Mouse (Mus musculus) midbrain, embryonic 10.5 days (tissue): ENCODE results near the gene Noxred1. TPM values are rescaled to one million over a fixed set of nuclear protein-coding genes. Genes with fewer than 3 reads are reported as not detected.
"Not testable (repeated sequence)": the region's sequence is repeated elsewhere in the genome, so short reads cannot be mapped to it uniquely, and the experiment has no call there.

ENCODE experiments used
- DNase-seq: peaks from one replicate; pipeline ENCODE4 v3.0.0-alpha.2; 2017; ENCODE audit warnings: low spot score
- H3K27ac ChIP-seq: fragments of 300-500 bp; sonication (generic); replicated peaks from 2 replicates; pipeline ENCODE4 v1.5.1; 2016; ENCODE audit warnings: mild to moderate bottlenecking
- H3K27me3 ChIP-seq: fragments of 300-500 bp; sonication (generic); 2 replicates; pipeline ENCODE4 v1.6.1; 2016; ENCODE audit warnings: low read depth, mild to moderate bottlenecking; ENCODE audit not compliant: poor library complexity, severe bottlenecking
- H3K36me3 ChIP-seq: fragments of 300-500 bp; sonication (generic); 2 replicates; pipeline ENCODE4 v1.6.1; 2016; ENCODE audit warnings: mild to moderate bottlenecking, moderate library complexity
- H3K4me1 ChIP-seq: fragments of 300-500 bp; sonication (generic); 2 replicates; pipeline ENCODE4 v1.6.1; 2016
- H3K4me3 ChIP-seq: fragments of 300-500 bp; sonication (generic); 2 replicates; pipeline ENCODE4 v1.5.1; 2016; ENCODE audit warnings: mild to moderate bottlenecking, moderate library complexity
- H3K9me3 ChIP-seq: fragments of 300-500 bp; sonication (generic); replicated peaks from 2 replicates; pipeline ENCODE4 v1.6.1; 2016; ENCODE audit warnings: mild to moderate bottlenecking
- WGBS: fragments of 180-500 bp; shearing (Covaris S2); methylation state at CpG from one replicate; pipeline ENCODE4 v1.1.7; 2016; 5-methylcytosine and 5-hydroxymethylcytosine counted together
- polyA plus RNA-seq: library from polyadenylated mRNA; unstranded; fragments of >200 nt; fragmentation: Nextera tagmentation; extraction: Ambion mirVana; gene quantifications from 2 replicates; pipeline ENCODE4 v1.2.1, GENCODE M21; 2016

Gene Noxred1
- polyA plus RNA-seq: 0.82 and 0.83 TPM in 2 replicates

DNA sequence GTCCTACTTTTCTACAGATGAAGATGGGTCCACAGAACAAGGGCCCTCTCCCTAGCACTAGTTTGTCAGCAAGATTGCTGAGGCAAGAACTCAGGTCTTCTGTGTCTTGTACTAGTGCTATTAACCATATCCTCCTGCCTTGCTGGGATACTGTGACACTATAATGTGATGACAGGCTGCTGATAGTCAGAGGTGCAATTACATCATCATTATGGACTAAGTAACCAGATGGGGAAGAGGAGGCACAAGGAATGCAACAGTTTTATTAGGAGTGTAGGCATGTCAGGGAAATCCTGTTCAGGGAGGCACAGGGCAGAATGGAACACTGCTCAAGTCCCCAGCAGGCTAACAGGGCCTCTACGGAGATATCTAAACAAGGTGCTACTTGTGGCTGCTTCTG, at the start of gene Noxred1:
Noxred1 (minus strand) TSS at position 101 of the 400 bp plus-strand sequence.
- no peak within 1 kb of the TSS for H3K27ac ChIP-seq
- no peak for DNase-seq
- H3K4me1 ChIP-seq: no peaks in the 10 kb centered on the region
- no peaks in the 10 kb centered on the region for H3K9me3 ChIP-seq
- H3K27me3 ChIP-seq: no peaks in the 10 kb centered on the region
- H3K4me3 ChIP-seq: no peak within 1 kb of the TSS
- H3K36me3 ChIP-seq: peaks cover 53% of the 10 kb centered on the region
- 89% methylated on average over 1 of the region's 1 CpGs for WGBS

DNA sequence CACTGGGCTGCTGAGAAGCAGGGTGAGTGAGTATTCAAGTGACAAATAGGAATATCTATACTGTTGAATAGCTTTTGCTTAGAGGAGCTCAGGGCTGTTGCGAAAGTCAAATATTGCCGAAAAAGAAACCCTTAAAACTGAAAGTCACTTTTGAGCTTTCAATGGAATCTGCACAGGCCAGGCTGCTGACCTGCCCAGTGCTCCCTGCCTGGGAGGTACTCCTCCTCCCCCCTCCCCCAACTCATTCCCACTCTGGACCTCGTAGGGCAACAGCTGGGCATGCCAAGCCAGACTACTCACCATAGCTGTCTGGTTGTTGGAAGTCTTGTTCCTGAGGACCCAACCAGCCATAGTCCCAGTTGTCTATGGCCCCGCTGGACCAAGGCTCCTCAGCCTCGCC, 46.2 kb upstream of the Noxred1 start:
- Histone ChIP-seq H3K9me3 (0 out of 2 replicates have a peak, but pooled peaks cover 3% of the 10 kb centered on the region), H3K4me3 (no peak overlapping the region), H3K27me3 (no peaks in the 10 kb centered on the region), H3K4me1 (peaks cover 7% of the 10 kb centered on the region), H3K27ac (no peak overlapping the region), H3K36me3 (no peaks in the 10 kb centered on the region; the same call in 1 of the 2 replicates)
- DNase-seq: no peak
- 93% methylated on average over 5 of the region's 5 CpGs for WGBS

DNA sequence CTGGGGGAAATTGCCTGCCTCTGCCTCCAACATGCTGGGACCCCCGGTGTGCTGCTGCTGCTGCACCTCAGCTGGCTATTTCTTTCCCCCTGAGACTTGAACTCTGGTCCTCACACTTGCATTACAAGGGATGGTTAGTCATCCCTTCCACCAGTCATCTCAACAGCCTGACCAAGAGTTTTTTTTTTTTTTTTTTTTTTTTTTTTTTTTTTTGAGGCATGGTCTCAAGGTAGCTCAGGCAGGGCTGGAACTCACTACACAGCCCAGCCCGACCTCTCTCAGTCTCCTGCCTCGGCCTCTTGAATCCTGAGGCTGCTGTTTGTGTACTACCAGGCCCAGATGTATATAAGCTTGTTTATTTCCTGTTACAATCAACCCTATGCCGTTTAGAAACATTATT, 45.7 kb upstream of the Noxred1 start:
- Histone ChIP-seq H3K4me1 (peaks cover 12% of the 10 kb centered on the region), H3K27ac (no peak overlapping the region), H3K4me3 (no peak overlapping the region), H3K27me3 (no peaks in the 10 kb centered on the region), H3K9me3 (0 out of 2 replicates have a peak, but pooled peaks cover 3% of the 10 kb centered on the region), H3K36me3 (no peaks in the 10 kb centered on the region; the same call in 1 of the 2 replicates)
- no peak for DNase-seq
- 84% methylated on average over 4 of the region's 4 CpGs for WGBS

DNA sequence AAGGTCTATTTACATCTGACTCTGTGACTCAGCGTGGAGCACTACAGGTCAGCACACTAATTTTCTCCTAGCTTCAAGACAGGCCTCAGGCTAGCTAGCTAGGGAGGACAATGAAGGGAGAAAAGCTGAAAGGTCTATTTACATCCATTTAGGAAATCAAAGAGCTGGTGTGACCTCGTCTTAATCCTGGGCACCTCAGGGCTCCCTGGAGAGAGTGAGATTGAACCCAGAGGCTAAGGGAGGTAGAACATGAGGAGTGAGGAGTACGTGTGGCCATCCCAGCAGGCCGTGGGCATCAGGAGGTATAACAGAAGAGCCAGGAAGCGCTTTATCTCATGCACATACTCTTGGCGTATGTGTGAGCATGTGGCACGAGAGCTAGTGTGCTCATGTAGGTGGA, 45.2 kb upstream of the Noxred1 start:
- WGBS: 53% methylated on average over 7 of the region's 7 CpGs
- no peak for DNase-seq
- Histone ChIP-seq H3K27me3 (no peaks in the 10 kb centered on the region), H3K9me3 (0 out of 2 replicates have a peak, but pooled peaks cover 3% of the 10 kb centered on the region), H3K36me3 (no peaks in the 10 kb centered on the region; the same call in 1 of the 2 replicates), H3K4me3 (no peak overlapping the region), H3K27ac (no peak overlapping the region), H3K4me1 (peaks cover 17% of the 10 kb centered on the region)

DNA sequence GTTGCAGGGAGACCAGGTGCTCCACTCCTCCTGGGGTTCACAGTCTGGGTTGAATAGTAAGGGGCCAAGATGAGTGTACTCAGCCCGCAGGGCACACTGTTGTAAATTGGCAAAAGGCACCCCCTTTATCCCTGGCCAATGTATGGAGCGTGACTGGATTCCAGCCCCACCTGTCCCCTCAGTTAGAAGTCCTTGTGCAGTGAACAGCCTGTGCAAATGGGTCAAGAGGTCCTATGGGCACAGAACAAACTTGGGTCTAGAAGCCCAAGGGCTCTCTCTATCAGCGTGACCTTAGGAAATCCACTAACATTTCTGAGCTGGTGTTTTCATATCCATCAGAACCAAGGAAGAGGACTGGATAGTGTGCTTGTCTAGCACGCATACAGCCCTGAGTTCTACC, 44.2 kb upstream of the Noxred1 start:
- 92% methylated on average over 4 of the region's 4 CpGs for WGBS
- Histone ChIP-seq H3K4me3 (no peak overlapping the region), H3K9me3 (no peaks in the 10 kb centered on the region), H3K27me3 (no peaks in the 10 kb centered on the region), H3K36me3 (no peaks in the 10 kb centered on the region), H3K4me1 (peaks cover 25% of the 10 kb centered on the region), H3K27ac (no peak overlapping the region)
- no peak for DNase-seq

DNA sequence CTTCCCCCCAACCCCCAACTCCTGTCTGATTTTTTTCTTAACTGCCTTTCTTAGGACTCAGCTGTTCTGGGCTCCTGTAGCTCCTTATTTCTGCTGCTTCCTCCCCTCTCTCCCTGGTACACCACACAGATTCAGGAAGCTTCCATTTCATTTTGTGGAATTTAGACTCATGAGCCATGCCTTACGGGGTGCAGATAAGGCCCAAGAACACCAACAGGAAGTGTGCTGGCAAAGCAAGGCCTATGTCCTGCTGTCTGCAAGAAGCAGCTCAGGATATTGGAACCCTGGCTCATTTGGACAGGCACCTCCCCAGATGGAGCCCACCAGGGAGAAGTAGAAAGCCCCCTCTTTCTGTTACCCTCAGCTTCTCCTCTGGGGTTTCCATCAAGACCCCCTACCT, 43.2 kb upstream of the Noxred1 start:
- no peaks in the 10 kb centered on the region for H3K9me3 ChIP-seq
- DNase-seq: no peak
- H3K27me3 ChIP-seq: no peaks in the 10 kb centered on the region
- H3K36me3 ChIP-seq: peaks cover 3% of the 10 kb centered on the region
- no peak overlapping the region for H3K4me3 ChIP-seq
- H3K4me1 ChIP-seq: peaks cover 25% of the 10 kb centered on the region
- H3K27ac ChIP-seq: no peak overlapping the region
- WGBS: 92% methylated on average over 1 of the region's 1 CpGs

DNA sequence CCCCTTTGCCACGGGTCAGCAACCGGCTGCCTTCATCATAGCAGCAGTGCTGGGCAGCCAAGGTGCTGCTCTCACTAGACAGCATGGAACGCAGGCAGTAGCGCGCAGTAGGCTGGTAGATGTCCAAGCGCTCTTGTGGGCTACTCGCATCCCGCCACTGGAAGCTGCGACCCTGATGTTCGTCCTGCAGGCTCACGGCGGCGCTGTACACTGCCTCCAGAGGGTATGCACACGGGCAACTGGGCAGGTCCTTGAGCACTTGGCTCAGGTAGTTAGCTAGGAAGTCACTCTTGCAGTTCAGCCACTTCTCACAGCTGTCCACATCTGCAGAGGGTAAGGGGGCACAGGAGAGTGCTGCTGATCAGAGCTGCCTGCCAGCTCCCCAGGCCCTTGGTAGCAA, 41.3 kb upstream of the Noxred1 start:
- peaks cover 25% of the 10 kb centered on the region for H3K4me1 ChIP-seq
- no peak for DNase-seq
- peaks cover 22% of the 10 kb centered on the region for H3K36me3 ChIP-seq
- H3K27me3 ChIP-seq: no peaks in the 10 kb centered on the region
- no peaks in the 10 kb centered on the region for H3K9me3 ChIP-seq
- no peak overlapping the region for H3K4me3 ChIP-seq
- 38% methylated on average over 14 of the region's 14 CpGs for WGBS
- no peak overlapping the region for H3K27ac ChIP-seq

DNA sequence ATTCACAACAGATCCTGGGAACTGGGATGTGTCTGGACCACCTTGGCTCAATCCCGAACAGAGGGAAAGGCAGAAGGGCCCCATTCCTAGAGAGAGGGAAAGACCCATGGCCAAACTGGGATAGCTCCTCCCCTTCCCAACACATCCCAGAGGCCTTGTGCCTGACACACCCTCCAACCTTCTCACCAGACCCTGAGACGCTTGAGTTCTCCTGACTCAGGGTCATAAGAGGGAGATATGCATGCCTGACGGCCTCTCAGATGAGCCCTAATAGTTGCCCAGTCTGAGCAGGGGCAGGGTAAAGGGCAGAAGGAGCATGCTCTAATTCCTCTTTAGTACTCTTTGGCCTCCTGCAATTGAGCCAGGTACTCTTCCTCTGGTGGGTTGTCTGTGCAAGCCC, 40.8 kb upstream of the Noxred1 start:
- Histone ChIP-seq H3K36me3 (peaks cover 27% of the 10 kb centered on the region), H3K27ac (no peak overlapping the region), H3K4me3 (no peak overlapping the region), H3K9me3 (no peaks in the 10 kb centered on the region), H3K4me1 (peaks cover 25% of the 10 kb centered on the region), H3K27me3 (no peaks in the 10 kb centered on the region)
- WGBS: 54% methylated on average over 3 of the region's 3 CpGs
- no peak for DNase-seq

DNA sequence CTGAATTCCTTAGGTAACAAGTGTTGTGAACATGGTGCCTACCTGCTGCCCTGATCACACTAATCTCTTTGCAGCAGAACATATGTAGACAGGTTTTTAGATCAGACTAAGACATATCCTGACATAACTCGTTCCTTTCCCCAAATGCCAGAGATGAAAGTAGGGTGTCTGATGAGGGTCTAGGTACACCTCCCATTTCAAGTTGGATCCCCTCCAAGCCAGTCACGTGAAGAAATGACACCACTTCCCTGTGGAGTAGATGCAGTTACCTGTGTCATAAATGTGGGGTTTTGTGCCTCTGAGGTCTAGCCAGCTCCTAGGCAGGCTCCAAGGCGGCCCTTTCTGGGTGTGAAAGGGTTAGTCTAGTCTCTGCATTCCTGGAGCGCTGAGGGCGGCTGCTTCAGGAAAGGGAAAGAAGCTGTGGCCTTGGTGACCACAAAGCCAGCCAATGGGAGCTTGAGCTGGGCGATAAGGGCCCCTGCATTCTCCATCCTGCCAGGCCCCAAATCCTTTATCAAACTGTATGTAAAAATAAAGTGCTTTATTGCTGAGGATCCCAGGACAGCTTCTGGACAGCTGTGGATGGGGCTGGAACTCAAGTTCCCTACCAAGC, 39.7 kb upstream of the Noxred1 start:
- Histone ChIP-seq H3K9me3 (no peaks in the 10 kb centered on the region), H3K36me3 (peaks cover 38% of the 10 kb centered on the region), H3K27ac (no peak overlapping the region), H3K4me1 (peaks cover 18% of the 10 kb centered on the region), H3K27me3 (no peaks in the 10 kb centered on the region), H3K4me3 (no peak overlapping the region)
- no peak for DNase-seq
- WGBS: 25% methylated on average over 6 of the region's 6 CpGs

DNA sequence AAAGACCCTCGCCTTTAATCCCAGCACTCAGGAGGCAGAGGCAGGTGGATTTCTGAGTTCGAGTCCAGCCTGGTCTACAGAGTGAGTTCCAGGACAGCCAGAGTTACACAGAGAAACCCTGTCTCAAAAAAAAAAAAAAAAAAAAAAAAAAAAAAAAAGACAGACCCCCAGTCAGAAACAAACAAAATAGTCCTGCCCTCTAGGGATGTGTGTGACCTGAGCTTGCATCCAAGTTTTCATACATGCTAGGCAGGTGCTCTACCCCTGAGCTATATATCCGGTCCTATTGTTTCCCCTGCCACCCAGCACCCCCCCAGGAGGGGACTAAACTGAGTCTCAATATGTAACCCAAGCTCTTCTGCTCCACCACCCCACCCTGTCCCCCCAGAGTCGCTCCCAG, 38.7 kb upstream of the Noxred1 start:
- H3K4me3 ChIP-seq, H3K9me3 ChIP-seq, H3K27me3 ChIP-seq, H3K27ac ChIP-seq, DNase-seq: not testable (repeated sequence)
- WGBS: 89% methylated on average over 4 of the region's 4 CpGs
- Histone ChIP-seq H3K36me3 (peaks cover 48% of the 10 kb centered on the region), H3K4me1 (peaks cover 18% of the 10 kb centered on the region)

DNA sequence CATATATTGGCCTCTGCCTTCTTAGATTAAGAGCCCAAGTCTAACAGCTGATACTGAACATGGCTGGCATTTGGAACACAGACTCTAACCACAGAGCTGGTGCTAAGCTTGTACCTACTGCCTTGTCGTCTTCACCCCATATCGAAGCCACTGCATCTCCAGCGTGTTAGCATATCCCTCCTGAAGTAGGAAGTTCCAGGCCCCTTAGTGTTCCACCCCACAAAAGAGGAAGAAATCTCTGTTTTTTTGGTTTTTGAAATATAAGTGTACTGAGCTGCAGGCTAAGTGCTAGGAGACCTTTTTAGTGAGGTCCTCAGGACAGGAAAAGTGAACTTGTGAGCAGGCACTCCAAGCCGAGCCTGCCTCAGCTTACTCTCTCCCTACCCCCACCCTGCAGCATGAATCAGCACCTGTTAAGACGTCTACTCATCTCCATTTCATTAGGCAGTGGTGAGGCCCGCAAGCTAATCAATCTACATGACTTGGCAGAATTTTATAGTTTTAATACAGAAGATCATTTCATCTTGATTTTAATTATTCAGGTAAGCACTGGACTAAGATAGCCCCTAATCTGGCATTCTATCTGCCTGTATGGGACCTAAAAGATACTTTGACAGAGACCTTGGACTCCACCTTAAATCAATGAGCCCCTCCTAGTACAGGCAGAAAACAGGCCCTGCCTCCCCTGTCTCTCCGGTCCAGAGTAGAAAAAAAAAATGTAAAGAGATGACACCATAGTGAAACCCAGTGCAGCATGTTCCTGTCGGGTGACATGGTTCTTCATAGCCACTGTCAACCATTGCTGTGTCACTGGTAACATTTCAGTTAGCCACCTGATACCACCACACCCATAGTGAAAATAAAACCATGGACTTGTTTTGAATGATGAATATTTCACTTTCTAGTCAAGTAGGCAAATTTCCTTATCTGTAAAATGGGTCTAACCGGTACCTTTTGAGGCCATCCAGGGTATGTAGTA, 36.6 kb upstream of the Noxred1 start:
- WGBS: 89% methylated on average over 9 of the region's 9 CpGs
- Histone ChIP-seq H3K36me3 (peaks cover 69% of the 10 kb centered on the region), H3K4me3 (no peak overlapping the region), H3K9me3 (no peaks in the 10 kb centered on the region), H3K4me1 (peaks cover 18% of the 10 kb centered on the region), H3K27me3 (no peaks in the 10 kb centered on the region), H3K27ac (no peak overlapping the region)
- no peak for DNase-seq

DNA sequence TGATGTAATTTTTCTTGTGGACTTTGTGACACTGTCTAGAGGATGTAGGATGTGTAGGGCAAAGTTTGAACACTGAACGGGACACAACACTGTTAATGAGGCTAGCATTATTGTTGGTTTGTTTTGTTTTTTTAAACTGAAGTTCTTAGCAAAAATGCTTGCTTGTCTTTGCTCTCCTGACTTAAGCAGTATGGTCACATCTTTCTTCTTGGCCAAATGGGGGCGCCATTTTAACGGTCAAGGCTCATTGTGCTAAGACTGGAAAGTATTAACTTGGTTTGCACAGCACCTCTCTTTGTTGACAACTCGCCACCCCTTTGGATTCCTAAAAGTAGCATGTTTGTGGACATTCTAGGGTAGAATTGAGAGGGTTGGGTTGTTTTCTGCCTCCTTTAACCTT, 29.1 kb upstream of the Noxred1 start:
- no peaks in the 10 kb centered on the region for H3K9me3 ChIP-seq
- 33% methylated on average over 4 of the region's 4 CpGs for WGBS
- peak overlapping the region; percentile 93 for H3K27ac ChIP-seq
- peak; percentile 34 for DNase-seq
- H3K27me3 ChIP-seq: no peaks in the 10 kb centered on the region
- H3K36me3 ChIP-seq: peaks cover 60% of the 10 kb centered on the region
- H3K4me3 ChIP-seq: peak overlapping the region; percentile 85
- peaks cover 29% of the 10 kb centered on the region for H3K4me1 ChIP-seq
